Mouse (Mus musculus): ENCODE measurements around the gene Xpo4.
"Not testable (repeated sequence)": the region's sequence is repeated elsewhere in the genome, so short reads cannot be mapped to it uniquely, and the experiment has no call there.

Xpo4 gene

DNA sequence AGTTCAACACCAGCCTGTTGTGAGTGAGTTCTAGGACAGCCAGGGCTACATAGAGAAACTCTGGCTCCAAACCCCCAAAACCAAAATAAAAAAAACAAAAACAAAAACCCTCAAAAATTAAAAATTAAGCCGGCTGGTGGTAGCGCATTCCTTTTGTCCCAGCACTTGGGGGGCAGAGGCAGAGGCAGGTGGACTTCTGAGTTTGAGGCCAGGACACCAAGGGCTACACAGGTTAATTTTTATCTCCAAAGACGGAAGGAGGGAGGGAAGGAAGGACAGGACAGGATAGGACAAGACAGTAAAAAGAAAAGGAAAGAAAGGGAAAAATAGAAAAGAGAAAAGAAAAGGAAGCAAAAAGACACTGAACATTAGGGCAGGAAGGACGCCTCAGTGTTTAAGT is 17.5 kb upstream of the Xpo4 start:
- DNase-seq (ENCODE audit: low spot score) = no peak

DNA sequence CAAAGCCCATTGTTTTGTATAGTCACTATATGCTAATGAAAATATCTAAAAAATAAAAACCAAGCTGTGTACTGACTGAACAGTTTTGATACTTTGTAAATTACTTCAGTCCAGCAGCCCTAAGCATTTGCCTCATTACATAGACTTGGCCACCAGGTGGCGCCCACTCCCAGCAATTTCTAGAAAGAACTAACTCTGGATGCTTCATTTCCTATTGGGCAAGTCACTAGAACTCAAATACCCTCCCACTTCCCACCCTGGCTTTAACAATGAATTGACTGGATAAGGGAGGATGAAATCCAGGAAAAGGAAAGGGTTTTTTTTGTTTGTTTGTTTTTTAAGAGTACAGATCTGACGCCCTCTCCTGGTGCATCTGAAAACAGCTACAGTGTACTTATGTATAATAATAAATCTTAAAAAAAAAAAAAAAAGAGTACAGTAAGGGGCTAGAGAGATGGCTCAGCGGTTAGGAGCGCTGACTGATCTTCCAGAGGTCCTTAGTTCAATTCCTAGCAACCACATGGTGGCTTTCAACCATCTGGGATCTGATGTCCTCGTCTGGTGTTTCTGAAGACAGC is 14.8 kb upstream of the Xpo4 start:
- peak; percentile 84 for DNase-seq (ENCODE audit: low spot score)

DNA sequence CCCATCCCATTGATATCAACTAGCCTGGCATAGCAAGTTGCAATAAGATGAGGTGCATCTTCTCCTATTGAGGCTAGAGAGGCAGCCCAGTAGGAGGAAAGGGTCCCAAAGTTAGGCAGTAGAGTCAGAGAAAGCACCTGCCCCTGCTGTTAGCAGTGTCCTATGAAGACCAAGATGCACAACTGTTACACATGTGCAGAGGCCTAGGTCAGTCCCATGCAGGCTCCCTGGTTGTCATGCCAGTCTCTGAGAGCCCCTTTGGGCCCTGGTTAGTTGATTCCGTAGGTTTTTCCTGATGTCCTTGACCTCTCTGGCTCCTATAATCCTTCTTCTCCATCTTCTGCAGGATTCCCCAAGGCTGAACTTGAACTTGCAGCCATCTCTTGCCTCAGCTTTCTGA is 14.3 kb upstream of the Xpo4 start:
- no peak for DNase-seq (ENCODE audit: low spot score)

DNA sequence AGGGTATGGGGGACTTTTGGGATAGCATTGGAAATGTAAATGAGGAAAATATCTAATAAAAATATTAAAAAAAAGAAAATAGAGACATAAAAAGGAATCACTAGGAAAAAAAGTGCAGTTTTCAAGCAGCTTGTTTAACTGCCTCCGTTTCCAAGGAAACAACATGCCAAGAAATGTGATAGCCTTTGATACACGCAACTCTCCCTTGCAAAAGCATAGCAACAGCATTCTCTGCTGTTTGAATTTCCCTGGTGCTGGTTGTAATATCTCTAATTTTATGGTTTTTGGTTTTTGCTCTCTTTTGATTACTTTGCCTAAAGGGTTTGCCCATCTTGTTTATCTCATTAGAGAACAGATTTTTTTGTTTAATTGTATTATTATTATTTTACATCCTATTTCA is 10.3 kb upstream of the Xpo4 start:
- DNase-seq (ENCODE audit: low spot score) = no peak

DNA sequence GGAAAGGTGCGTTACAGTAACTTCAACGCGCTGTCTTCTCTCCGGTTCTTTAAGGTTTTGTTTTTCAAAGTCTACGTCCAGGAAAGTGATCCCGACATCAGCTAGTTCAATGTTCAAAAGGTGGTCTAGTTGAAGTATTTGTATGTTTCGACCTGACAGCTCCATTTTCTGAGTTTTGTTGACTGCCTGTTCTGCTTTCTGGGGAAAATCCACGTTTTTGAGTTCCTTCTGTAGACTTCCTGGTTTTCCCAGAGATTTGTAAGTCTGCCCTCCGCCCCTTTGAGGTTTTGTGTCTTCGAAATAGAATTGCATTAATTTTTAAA is 359 bp upstream of the Xpo4 start:
- DNase-seq (ENCODE audit: low spot score) = no peak

DNA sequence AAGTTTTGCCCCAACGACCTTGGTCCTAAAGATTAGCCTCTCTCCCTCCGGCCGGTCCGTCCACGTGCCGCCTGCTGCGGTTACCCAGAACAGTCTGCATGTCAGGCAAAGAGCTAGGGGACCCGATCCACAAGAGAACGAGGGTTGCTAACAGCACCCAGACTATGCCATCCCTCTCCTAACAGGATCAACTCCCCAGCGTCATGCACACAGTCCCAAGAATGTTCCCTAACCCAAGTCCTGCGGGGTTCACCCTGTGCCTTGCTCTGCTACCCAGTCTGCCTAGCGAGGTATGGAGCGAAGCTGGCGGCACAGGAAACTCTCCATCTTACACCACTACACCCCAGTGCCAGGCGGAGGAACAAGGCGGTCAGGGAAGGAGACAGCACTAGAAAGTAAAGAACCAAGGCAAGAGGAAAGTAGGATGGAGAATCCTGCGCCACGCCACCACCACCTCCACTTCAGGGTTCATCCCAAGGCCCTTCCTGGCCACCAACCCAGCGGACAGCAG is 864 bp downstream of the Xpo4 start:
- no peak for DNase-seq (ENCODE audit: low spot score)

DNA sequence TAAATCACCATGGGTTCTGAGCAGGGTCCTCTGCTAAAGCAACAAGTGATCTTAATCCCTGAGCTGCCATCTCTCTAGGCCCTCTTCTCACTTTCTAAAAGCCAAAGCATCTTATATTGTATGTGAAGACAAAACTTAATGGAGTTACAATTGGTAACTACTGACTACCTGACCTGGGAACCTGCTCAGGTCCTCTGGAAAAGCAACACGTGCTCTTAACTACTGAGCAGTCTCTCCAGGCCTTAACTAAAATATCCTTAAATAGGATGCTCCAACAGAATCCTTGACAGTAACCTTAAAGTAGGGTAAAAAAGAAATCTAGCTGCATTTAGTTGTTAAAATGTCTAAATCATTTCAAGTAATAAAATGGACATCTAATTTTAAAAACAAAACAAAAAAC is 1.6 kb downstream of the Xpo4 start:
- no peak for DNase-seq (ENCODE audit: low spot score)

DNA sequence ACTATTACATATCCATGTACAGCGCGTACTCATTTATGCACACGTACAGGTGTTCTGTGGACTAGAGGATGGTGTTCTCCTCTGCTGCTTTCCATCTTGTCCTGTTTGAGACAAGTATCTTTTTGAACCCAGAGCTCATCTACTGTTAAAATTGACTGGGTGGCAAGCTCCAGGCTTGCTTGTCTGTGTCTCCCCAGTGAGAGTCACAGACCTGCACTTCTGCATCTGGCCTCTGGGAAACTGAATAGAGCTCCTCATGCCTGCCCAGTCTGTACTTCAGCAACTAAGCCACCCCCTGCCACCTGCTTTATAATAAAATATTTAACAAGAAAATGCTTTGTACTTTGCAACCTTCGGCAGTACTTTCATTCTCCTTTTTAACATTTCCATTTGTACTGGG is 6.9 kb downstream of the Xpo4 start:
- DNase-seq (ENCODE audit: low spot score) = no peak

DNA sequence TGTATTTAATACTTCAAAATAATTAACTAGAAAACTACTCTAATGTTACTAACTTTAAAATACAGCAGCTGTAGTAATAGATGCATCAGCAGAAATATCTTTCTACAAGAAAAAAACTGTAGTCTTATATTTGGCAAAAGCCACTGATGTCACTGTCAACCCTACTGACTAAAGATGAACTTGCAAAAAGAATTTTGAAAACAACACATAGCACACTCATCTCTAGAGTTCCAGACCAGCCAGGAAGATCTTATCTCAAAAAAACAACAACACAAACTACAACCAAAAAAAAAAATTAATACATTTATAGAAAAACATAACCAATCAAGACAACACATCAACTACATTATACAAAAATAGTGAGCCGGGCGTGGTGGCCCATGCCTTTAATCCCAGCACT is 7.7 kb downstream of the Xpo4 start:
- no peak for DNase-seq (ENCODE audit: low spot score)

DNA sequence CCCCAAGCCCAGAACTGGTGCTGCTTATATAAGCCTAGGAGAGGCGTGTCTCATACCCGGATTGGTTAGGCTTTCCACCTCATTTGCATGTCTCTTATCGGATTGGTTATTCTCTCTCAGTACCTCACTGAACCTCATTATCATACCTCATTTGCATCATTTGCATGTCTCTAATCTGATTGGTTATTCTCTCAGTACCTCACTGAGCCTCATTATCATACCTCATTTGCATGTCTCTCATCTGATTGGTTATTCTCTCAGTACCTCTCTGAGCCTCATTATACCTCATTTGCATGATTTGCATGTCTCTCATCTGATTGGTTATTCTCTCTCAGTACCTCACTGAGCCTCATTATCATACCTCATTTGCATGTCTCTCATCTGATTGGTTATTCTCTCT is 8.7 kb downstream of the Xpo4 start:
- DNase-seq (ENCODE audit: low spot score) = not testable (repeated sequence)

DNA sequence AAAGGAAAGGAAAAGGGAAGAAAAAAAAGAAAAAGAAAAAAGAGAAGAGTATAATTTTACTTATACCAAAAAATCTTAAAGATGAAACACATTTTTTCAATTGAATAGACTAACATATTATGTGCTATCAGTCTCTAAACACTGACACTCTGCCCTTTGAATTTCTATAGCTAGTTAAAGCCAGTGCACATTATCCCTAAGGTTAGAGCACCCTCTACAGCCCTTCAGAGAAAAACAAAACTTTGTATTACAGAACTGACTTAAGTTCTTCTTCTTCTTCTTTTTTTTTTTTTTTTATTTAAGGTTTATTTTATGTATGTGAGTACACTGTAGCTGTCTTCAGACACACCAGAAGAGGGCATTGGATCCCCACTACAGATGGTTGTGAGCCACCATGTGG is 15.7 kb downstream of the Xpo4 start:
- no peak for DNase-seq (ENCODE audit: low spot score)

DNA sequence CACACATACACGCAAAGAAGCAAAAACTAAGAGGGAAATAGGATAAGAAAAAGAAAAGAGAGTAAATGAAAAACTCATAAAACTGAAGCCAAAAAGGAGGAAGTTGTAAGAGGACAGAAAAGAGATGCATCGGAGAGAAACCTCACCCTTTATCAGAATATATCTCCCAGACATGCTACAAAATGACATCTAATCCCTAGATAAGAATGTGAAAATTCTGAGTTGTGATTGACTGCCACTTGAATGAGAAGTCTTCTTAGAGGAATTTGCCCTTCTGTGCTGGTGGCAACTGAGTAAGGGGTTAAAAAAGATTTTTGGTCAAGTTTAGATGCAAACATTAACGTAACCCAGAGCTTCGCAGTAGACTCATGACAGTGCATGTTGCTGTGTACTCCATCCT is 19.1 kb downstream of the Xpo4 start:
- DNase-seq (ENCODE audit: low spot score) = no peak

DNA sequence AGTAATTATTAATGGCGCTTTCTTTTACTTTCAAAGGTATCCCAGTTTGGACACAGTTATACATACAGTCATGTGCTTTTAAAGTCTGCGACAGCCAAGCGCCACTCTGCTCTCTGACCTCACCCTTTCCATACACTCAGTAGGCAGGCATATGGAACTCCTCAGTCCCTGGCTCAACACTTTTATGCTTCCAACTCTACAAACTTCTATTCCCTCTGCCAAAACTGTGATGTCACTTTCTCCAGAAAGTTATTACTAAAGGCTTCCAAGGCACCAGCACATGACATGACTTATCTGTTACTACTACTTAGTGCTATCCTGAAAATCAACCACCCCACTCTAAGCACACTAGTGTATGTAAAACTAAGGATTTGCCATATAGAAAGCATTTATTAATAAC is 26.1 kb downstream of the Xpo4 start:
- no peak for DNase-seq (ENCODE audit: low spot score)

DNA sequence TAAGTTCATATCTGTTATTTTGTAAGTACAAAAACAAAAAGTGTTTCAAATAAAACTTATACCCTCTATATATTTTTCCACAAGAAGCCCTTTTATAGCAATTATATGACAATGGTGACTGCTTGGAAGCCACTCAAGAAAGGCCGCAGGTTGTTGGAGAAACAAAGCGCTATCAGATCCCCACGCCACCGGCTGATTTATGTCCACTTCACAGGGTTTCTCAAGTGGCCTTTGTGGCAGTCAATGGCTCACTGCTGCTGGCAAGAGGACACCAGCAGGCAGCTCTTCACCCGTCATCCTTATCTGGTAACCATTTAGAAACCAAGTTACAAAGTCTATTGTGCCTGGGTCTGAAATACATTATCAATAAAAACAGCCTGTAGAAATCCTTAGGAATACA is 31.1 kb downstream of the Xpo4 start:
- no peak for DNase-seq (ENCODE audit: low spot score)

DNA sequence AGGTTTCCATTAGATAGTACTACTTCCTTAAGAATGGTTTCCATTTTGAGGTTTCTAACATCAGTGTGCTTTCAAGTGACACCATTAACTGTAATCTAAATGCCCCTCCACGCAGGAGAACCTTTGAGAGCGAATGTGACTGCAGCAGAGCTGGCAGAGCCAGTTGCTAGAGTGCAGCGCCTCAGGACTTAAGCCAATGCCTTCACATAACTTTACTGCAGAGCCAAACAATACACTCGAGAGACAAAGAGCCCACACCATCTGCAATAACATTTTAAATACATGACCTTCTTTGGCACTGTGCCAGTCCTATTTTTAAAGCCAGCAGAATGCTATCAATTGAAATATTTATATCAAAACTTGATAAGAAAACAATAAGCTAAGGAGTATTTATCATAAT is 35.6 kb downstream of the Xpo4 start:
- DNase-seq (ENCODE audit: low spot score) = no peak

DNA sequence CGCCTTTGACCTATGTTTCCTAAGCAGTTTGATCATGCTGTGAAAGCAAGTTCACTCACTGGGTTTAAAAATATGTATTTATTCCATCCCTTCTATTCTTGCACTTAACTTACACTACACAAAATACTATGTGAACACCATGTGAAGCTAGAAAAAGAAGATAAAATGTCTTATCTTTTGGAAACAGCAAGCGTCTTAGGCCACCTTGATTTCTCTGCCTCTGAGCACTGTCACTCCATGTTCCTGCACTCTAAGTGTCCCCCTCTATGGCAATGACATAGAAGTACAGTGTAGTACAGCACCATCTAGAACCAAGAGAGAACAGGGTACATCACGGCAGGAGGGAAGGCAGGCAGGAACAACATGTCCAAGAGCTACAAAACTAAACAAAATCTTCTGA is 42.3 kb downstream of the Xpo4 start:
- no peak for DNase-seq (ENCODE audit: low spot score)

DNA sequence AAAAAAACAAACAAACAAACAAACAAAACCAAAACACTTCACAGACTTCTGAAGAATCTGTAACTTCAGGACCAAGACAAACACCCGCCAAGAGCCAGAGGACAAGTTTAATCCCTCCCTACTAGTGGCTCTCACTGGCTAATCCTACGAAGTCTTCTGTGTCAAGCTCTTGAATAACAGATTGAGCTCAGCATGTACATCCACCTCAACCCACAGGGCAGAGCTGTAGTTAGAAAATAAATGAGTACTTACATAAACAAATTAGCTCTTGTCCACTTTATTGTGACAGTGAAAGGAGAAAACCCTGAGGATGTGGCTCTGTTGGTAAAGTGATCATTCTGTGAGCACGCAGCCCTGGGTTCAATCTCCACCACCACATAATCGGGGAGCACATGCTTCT is 43.5 kb downstream of the Xpo4 start:
- no peak for DNase-seq (ENCODE audit: low spot score)

DNA sequence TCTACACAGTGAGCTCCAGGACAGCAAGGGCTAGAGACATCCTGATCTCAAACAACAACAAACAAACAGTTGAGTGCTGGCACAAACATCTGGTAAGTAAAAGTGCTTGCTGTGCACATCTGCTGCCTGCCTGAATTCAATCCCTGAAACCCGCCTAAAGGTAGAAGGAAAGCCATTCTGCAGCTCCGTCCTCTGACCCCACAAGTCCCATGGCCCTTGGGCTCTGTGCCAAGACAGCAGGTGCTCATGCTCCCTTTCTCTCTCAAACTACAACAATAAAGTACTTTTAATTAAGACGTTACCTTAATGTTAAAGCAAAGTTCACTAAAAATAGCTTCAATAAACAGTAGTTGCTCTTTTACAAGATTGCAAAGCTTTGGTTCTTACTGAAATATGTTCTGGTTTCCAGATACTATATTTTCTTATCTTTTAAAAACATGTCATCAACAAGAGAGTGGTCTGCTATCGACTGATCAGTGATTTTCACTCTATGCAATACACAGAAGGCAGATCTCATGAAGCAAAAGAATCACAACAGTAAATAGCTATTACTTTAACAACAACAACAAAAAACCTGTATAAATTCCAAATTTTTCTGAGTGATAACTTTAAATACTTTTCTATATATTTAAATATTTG is 44.5 kb downstream of the Xpo4 start:
- no peak for DNase-seq (ENCODE audit: low spot score)

DNA sequence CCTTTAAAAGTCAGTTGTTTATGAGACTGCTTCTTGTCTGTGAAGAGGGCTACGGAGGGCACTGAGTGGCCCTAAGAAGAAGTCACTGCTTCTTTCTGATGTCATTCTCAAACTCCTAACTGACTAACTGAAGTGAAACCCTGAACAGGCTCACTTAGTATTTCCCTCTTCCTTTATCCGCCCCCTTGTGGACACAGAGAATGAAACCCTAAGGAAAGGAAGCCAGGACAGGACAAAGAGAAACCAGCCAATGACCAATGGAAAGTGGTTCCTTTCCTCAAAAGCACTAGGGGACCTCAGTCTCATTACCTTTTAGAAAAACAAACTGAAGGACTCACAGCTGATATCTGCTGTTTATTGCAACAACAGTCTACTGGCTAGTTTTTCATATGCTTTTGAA is 45.7 kb downstream of the Xpo4 start:
- peak; percentile 28 for DNase-seq (ENCODE audit: low spot score)

DNA sequence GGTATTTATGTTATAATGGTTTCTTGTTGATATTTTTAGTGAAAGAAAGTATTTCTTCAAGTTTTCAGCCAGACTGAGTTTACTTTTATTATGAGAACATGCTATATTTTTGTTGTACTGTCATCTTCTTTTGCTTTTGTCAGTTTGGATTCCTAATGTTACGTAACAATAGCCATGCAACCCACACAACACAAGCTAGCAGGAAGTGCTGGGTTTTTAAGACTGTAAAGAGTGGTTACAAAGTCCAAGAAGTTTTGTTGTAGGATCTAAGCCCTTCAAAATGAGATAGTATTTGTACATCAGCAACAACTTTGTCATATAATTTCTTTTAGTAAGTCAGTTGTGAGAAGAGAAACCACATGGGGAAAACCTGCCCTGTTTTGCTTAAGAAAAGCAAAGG is 47.6 kb downstream of the Xpo4 start:
- DNase-seq (ENCODE audit: low spot score) = no peak

DNA sequence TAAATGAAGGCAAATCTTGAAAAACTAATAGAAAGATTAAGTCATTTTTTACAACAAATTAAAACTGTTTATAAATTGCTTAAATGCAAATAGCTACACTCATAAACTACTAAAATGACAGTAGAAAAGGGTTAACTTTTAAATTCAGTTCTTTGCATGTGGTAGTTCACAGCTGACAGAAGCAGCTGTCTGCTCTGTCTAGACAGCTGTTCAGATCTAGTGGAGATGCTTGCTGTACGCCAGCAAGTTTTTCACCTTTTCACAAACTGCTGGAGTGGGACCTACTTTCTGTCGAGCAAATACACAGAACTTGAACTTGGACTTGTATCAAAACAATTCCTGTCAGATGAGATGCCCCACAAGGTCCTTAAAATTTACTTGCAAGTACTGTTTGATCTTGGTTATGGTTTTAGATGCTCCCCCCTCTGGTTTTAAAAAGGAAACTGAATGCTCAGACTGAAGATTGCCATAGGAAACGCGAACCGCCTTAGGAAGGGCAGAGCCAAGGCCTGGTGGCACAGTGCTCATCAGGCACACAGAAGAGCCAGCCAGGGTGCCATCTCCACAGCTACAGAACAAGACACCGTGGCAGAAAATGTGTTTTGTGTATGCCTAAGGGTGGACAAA is 48.8 kb downstream of the Xpo4 start:
- no peak for DNase-seq (ENCODE audit: low spot score)

DNA sequence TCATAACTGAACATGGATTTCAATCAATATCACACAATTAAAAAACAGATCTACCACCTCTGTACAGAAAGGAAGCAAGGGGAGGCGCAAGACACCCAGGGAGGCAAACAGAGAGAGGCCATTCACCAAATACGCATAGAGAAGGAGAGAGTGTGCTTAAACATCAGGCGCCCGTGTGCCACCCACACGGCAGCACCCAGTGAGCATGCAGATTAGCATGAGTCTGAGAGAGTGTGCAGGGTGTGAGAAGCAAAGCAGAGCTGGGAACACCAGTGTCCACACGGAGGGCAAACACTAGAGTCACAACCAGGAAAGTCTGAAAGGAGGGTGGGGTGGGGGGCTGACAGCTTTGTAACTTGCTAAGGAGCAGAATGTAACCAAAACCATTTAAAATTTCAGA is 49.4 kb downstream of the Xpo4 start:
- DNase-seq (ENCODE audit: low spot score) = no peak

DNA sequence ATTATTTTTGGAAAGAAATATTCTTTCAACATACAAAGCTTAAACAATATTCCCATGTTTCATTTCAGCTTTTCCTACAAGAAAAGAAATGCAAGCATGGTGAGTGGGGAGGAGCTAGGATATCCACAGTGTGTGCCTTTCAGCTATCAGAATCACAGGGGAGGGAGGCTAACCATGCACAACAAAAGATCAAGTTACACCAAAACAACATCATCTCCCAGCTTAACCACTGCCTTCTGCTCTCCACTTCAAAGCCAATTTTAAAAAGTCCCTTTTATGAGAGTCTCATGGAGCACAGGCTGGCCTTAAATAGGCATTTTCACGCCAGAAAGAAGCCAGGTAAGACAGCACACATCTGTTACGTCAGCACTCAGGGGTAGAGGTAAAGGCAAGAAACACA is 54.2 kb downstream of the Xpo4 start:
- DNase-seq (ENCODE audit: low spot score) = no peak

DNA sequence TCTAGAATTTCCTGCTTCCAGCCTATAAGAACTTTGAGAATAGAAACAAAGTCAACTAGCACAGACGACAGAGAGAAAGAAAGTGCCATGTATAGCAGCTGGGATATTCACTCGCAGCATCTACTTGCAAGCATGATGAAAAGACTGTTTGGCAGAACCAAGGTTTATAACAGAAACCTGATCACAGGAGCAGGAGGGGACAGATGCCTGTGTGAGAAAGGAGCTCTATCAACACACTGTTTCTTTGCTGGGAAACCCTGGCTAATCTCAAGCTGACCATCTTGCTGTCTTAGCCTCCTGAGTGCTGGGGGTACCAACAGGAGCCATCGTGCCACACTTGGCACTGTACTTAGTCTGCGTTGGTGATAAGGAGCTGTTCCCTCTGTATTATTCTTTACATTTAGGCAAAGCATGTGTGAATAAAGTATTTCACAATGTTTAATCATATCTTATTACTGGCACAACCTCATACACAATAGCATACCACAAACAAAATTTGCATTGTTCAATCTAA is 55.4 kb downstream of the Xpo4 start:
- DNase-seq (ENCODE audit: low spot score) = no peak
